Mouse (Mus musculus): ENCODE data around the gene Gdf9. TPM values are rescaled to one million over a fixed set of nuclear protein-coding genes. Genes with fewer than 3 reads are reported as not detected.

Gdf9 gene
- polyA plus RNA-seq, 1 experiment from 2014 or later: 1.1 TPM

- peak overlapping the region; percentile 39 for H3K4me3 ChIP-seq
- WGBS: 6% methylated on average over 40 of the region's 40 CpGs
- peak overlapping the region; percentile 58 for H3K27ac ChIP-seq
- H3K27me3 ChIP-seq (ENCODE audit: poor library complexity, severe bottlenecking): peaks cover 100% of the 10 kb centered on the region
- DNase-seq (ENCODE audit: extremely low spot score, low spot score): peak; percentile 83
- peaks cover 55% of the 10 kb centered on the region for H3K4me1 ChIP-seq
- H3K36me3 ChIP-seq (replicated peaks): no peaks in the 10 kb centered on the region
- peaks cover 8% of the 10 kb centered on the region; the same call in 1 of the 2 replicates for H3K9me3 ChIP-seq
Observed at GRCm38 (mm10) chr11:53466231-53466971, 35.6 kb downstream of the Gdf9 start.

GRCm38 (mm10) chr11:53469294-53469967 is 38.6 kb downstream of the Gdf9 start:
- WGBS: 37% methylated on average over 16 of the region's 16 CpGs
- DNase-seq (ENCODE audit: extremely low spot score, low spot score): no peak
- Histone ChIP-seq H3K27me3 (ENCODE audit: poor library complexity, severe bottlenecking) (peaks cover 100% of the 10 kb centered on the region), H3K9me3 (peaks cover 6% of the 10 kb centered on the region; the same call in 1 of the 2 replicates), H3K27ac (no peak overlapping the region), H3K4me3 (peak overlapping the region; percentile 43), H3K36me3 (replicated peaks) (no peaks in the 10 kb centered on the region), H3K4me1 (peaks cover 35% of the 10 kb centered on the region)

- 3% methylated on average over 29 of the region's 29 CpGs for WGBS
- Histone ChIP-seq H3K9me3 (no peaks in the 10 kb centered on the region), H3K27ac (peak within 1 kb of the TSS; percentile 44; the same call in 1 of the 2 replicates), H3K4me1 (peaks cover 39% of the 10 kb centered on the region), H3K36me3 (replicated peaks) (no peaks in the 10 kb centered on the region), H3K4me3 (peak within 1 kb of the TSS; percentile 43), H3K27me3 (ENCODE audit: poor library complexity, severe bottlenecking) (peaks cover 100% of the 10 kb centered on the region)
- DNase-seq (ENCODE audit: extremely low spot score, low spot score): peak; percentile 89
Observed at GRCm38 (mm10) chr11:53469968-53470695, 39.3 kb downstream of the Gdf9 start, which contains the start of gene Gm9837. TSS of gene Gm9837 (minus strand) at chr11:53470479.

- Histone ChIP-seq H3K27me3 (ENCODE audit: poor library complexity, severe bottlenecking) (peaks cover 100% of the 10 kb centered on the region), H3K27ac (no peak overlapping the region), H3K9me3 (no peaks in the 10 kb centered on the region), H3K4me3 (no peak overlapping the region), H3K4me1 (peaks cover 39% of the 10 kb centered on the region), H3K36me3 (replicated peaks) (no peaks in the 10 kb centered on the region)
- no peak for DNase-seq (ENCODE audit: extremely low spot score, low spot score)
- 81% methylated on average over 3 of the region's 3 CpGs for WGBS
Observed at GRCm38 (mm10) chr11:53472709-53473108, 41.9 kb downstream of the Gdf9 start.

GRCm38 (mm10) chr11:53475620-53476019 is 44.8 kb downstream of the Gdf9 start:
- WGBS: 33% methylated on average over 8 of the region's 8 CpGs
- Histone ChIP-seq H3K27ac (no peak overlapping the region), H3K4me3 (no peak overlapping the region), H3K36me3 (replicated peaks) (peaks cover 4% of the 10 kb centered on the region; the same call in 1 of the 2 replicates), H3K9me3 (peaks cover 10% of the 10 kb centered on the region; the same call in 1 of the 2 replicates), H3K27me3 (ENCODE audit: poor library complexity, severe bottlenecking) (peaks cover 100% of the 10 kb centered on the region), H3K4me1 (peaks cover 48% of the 10 kb centered on the region)
- DNase-seq (ENCODE audit: extremely low spot score, low spot score): no peak

- Histone ChIP-seq H3K27ac (no peak overlapping the region), H3K4me3 (no peak overlapping the region), H3K4me1 (peaks cover 40% of the 10 kb centered on the region), H3K27me3 (ENCODE audit: poor library complexity, severe bottlenecking) (peaks cover 98% of the 10 kb centered on the region), H3K36me3 (replicated peaks) (peaks cover 4% of the 10 kb centered on the region; the same call in 1 of the 2 replicates), H3K9me3 (peaks cover 11% of the 10 kb centered on the region; the same call in 1 of the 2 replicates)
- DNase-seq (ENCODE audit: extremely low spot score, low spot score): no peak
- WGBS: 42% methylated on average over 7 of the region's 7 CpGs
Observed at GRCm38 (mm10) chr11:53477833-53478232, 47.0 kb downstream of the Gdf9 start.

GRCm38 (mm10) chr11:53478383-53479170 is 47.8 kb downstream of the Gdf9 start:
- Histone ChIP-seq H3K27me3 (ENCODE audit: poor library complexity, severe bottlenecking) (peaks cover 96% of the 10 kb centered on the region), H3K27ac (peak overlapping the region; percentile 48)

GRCm38 (mm10) chr11:53479171-53479782 is 48.5 kb downstream of the Gdf9 start:
- Histone ChIP-seq H3K4me3 (peak overlapping the region; percentile 54), H3K4me1 (peaks cover 40% of the 10 kb centered on the region), H3K36me3 (replicated peaks) (peaks cover 4% of the 10 kb centered on the region; the same call in 1 of the 2 replicates), H3K27ac (peak overlapping the region; percentile 48), H3K27me3 (ENCODE audit: poor library complexity, severe bottlenecking) (peaks cover 94% of the 10 kb centered on the region), H3K9me3 (peaks cover 11% of the 10 kb centered on the region; the same call in 1 of the 2 replicates)
- 2% methylated on average over 62 of the region's 62 CpGs for WGBS
- no peak for DNase-seq (ENCODE audit: extremely low spot score, low spot score)

More at GRCm38 (mm10) chr11:53478383-53479170, 47.8 kb downstream of the Gdf9 start:
- 4% methylated on average over 79 of the region's 79 CpGs for WGBS
- H3K4me1 ChIP-seq: peaks cover 40% of the 10 kb centered on the region
- DNase-seq (ENCODE audit: extremely low spot score, low spot score): peak; percentile 54
- peaks cover 11% of the 10 kb centered on the region; the same call in 1 of the 2 replicates for H3K9me3 ChIP-seq
- peak overlapping the region; percentile 54 for H3K4me3 ChIP-seq
- H3K36me3 ChIP-seq (replicated peaks): peaks cover 4% of the 10 kb centered on the region; the same call in 1 of the 2 replicates

- Histone ChIP-seq H3K4me1 (peaks cover 39% of the 10 kb centered on the region), H3K4me3 (peak within 1 kb of the TSS; percentile 54), H3K27ac (peak within 1 kb of the TSS; percentile 48), H3K27me3 (ENCODE audit: poor library complexity, severe bottlenecking) (peaks cover 89% of the 10 kb centered on the region), H3K36me3 (replicated peaks) (peaks cover 4% of the 10 kb centered on the region; the same call in 1 of the 2 replicates), H3K9me3 (peaks cover 11% of the 10 kb centered on the region; the same call in 1 of the 2 replicates)
- WGBS: 4% methylated on average over 40 of the region's 40 CpGs
- DNase-seq (ENCODE audit: extremely low spot score, low spot score): no peak
Observed at GRCm38 (mm10) chr11:53479783-53480301, 49.0 kb downstream of the Gdf9 start, which contains the start of the genes Gm9945 and Sowaha. TSS of gene Gm9945 (plus strand) at chr11:53480166. TSS of gene Sowaha (minus strand) at chr11:53480274.

- no peak overlapping the region for H3K27ac ChIP-seq
Observed at GRCm38 (mm10) chr11:53481088-53481730, 50.4 kb downstream of the Gdf9 start.

More at GRCm38 (mm10) chr11:53481088-53481730, 50.4 kb downstream of the Gdf9 start:
- Histone ChIP-seq H3K27me3 (ENCODE audit: poor library complexity, severe bottlenecking) (peaks cover 82% of the 10 kb centered on the region), H3K36me3 (replicated peaks) (peaks cover 4% of the 10 kb centered on the region; the same call in 1 of the 2 replicates), H3K4me3 (no peak overlapping the region), H3K4me1 (peaks cover 26% of the 10 kb centered on the region), H3K9me3 (peaks cover 11% of the 10 kb centered on the region; the same call in 1 of the 2 replicates)
- WGBS: 81% methylated on average over 4 of the region's 4 CpGs
- no peak for DNase-seq (ENCODE audit: extremely low spot score, low spot score)
